Mouse (Mus musculus): ENCODE measurements around the gene Srarp.

Gene Srarp

GRCm38 (mm10) chr4:141423691-141424431, 12.0 kb downstream of the Srarp start:
- no peak for DNase-seq

- DNase-seq = no peak
These were observed 12.6 kb downstream of the Srarp start for GRCm38 (mm10) chr4:141423288-141423687.

- DNase-seq = no peak
These were observed 13.1 kb downstream of the Srarp start for GRCm38 (mm10) chr4:141422841-141423240.

- DNase-seq = peak; percentile 24 to 33
These were observed 14.5 kb downstream of the Srarp start for GRCm38 (mm10) chr4:141421423-141421822.

- no peak for DNase-seq
These were observed 15.0 kb downstream of the Srarp start for GRCm38 (mm10) chr4:141420886-141421285.

- no peak for DNase-seq
These were observed 15.6 kb downstream of the Srarp start, which contains the start of gene Hspb7 for GRCm38 (mm10) chr4:141420192-141420829. Hspb7 (plus strand) TSS chr4:141420779.

GRCm38 (mm10) chr4:141419398-141420191, 16.3 kb downstream of the Srarp start:
- no peak for DNase-seq

- no peak for DNase-seq
These were observed 20.0 kb downstream of the Srarp start, which contains the start of gene Clcnkb for GRCm38 (mm10) chr4:141415924-141416323. Clcnkb (minus strand) TSS chr4:141416014.

- peak in 1 of 2 experiments; percentile 22 for DNase-seq
These were observed 24.4 kb downstream of the Srarp start for GRCm38 (mm10) chr4:141411430-141411992.

GRCm38 (mm10) chr4:141408577-141408976, 27.3 kb downstream of the Srarp start:
- DNase-seq = no peak

GRCm38 (mm10) chr4:141406516-141407299, 29.2 kb downstream of the Srarp start:
- no peak for DNase-seq

GRCm38 (mm10) chr4:141405314-141405622, 30.6 kb downstream of the Srarp start:
- DNase-seq = no peak

GRCm38 (mm10) chr4:141404518-141405313, 31.2 kb downstream of the Srarp start:
- peak; percentile 80 to 89 for DNase-seq

GRCm38 (mm10) chr4:141400171-141400570, 35.7 kb downstream of the Srarp start:
- no peak for DNase-seq

- DNase-seq = no peak
These were observed 37.4 kb downstream of the Srarp start, which contains the start of gene Clcnka for GRCm38 (mm10) chr4:141398545-141398944. Clcnka (minus strand) TSS chr4:141398724.

GRCm38 (mm10) chr4:141397861-141398260, 38.0 kb downstream of the Srarp start:
- DNase-seq = no peak

GRCm38 (mm10) chr4:141394751-141395150, 41.2 kb downstream of the Srarp start:
- DNase-seq = no peak

GRCm38 (mm10) chr4:141391293-141391692, 44.6 kb downstream of the Srarp start:
- no peak for DNase-seq

- DNase-seq = no peak
These were observed 46.3 kb downstream of the Srarp start for GRCm38 (mm10) chr4:141389366-141390150.

GRCm38 (mm10) chr4:141387933-141388332, 48.0 kb downstream of the Srarp start:
- no peak for DNase-seq
